Mouse (Mus musculus) 3134 (cell line): ENCODE measurements at regions not wholly inside any gene's neighbourhood (a gene's known extent, or its start where the extent isn't known, plus 50 kb on each side); places are given as distances from the start of the nearest gene placed in this dataset.

ENCODE experiments used
- DNase-seq: peaks from one replicate; pipeline ENCODE4 v3.0.0-alpha.2; 2011; ENCODE audit warnings: low spot score; ENCODE audit not compliant: insufficient read length; ENCODE audit errors: extremely low read depth

GRCm38 (mm10) chr3:56660594-56660993 is 477.1 kb upstream of the Nbea start:
- no peak for DNase-seq

DNA sequence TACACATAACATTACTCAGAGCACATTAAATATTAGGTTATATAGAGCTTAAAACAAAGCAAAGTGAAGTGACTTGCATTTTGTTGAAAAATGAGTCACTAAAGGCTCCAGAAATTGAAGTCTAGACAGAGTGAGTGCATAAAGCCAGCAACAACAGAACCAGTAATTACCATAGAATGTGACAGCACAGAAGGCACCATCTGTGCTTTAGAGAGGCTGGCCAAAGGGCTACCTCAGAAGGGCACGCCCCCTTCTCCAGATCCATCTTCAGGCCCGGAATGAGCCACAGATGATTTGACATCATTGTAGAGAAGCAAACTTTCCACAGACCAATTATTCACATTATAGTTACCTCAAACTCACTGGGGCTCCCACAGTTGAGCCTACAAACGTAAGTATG is 463.8 kb upstream of the Nbea start:
- no peak for DNase-seq
